Mouse (Mus musculus) adrenal gland, postnatal 36 days (tissue): ENCODE results near the gene Med26. TPM values are rescaled to one million over a fixed set of nuclear protein-coding genes. Genes with fewer than 3 reads are reported as not detected.

ENCODE experiments used
- DNase-seq, 2 experiments: peaks; one replicate each; pipeline ENCODE4 v3.0.0; 2021; ENCODE audit warnings: mixed read lengths in 1 of 2
- total RNA-seq, 2 experiments: library from RNA; stranded (reverse); gene quantifications; 2 replicates each; pipeline ENCODE4 v1.2.3; 2021

The Med26 gene
- total RNA-seq, 2 experiments from 2014 or later, result 9.7 to 11.3 TPM

- DNase-seq, result peak in 1 of 2 experiments; percentile 64
Observed at GRCm38 (mm10) chr8:72548644-72549313, 709 bp upstream of the Med26 start.

GRCm38 (mm10) chr8:72547122-72547801 is 808 bp downstream of the Med26 start:
- peak; percentile 10 to 28 for DNase-seq

GRCm38 (mm10) chr8:72539234-72539633 is 8.8 kb downstream of the Med26 start:
- DNase-seq, result no peak

GRCm38 (mm10) chr8:72534888-72535287 is 13.2 kb downstream of the Med26 start:
- DNase-seq, result no peak

- no peak for DNase-seq
Observed at GRCm38 (mm10) chr8:72532103-72532502, 16.0 kb downstream of the Med26 start.

- DNase-seq, result no peak
Observed at GRCm38 (mm10) chr8:72521888-72522287, 26.2 kb downstream of the Med26 start.

GRCm38 (mm10) chr8:72517421-72517988 is 30.6 kb downstream of the Med26 start:
- no peak for DNase-seq

- no peak for DNase-seq
Observed at GRCm38 (mm10) chr8:72513158-72513557, 34.9 kb downstream of the Med26 start.

GRCm38 (mm10) chr8:72512648-72513047 is 35.4 kb downstream of the Med26 start:
- DNase-seq, result no peak

- no peak for DNase-seq
Observed at GRCm38 (mm10) chr8:72507505-72507904, 40.6 kb downstream of the Med26 start.

- DNase-seq, result no peak
Observed at GRCm38 (mm10) chr8:72504637-72505314, 43.3 kb downstream of the Med26 start.

- DNase-seq, result no peak
Observed at GRCm38 (mm10) chr8:72504137-72504536, 43.9 kb downstream of the Med26 start.

GRCm38 (mm10) chr8:72500521-72500931 is 47.5 kb downstream of the Med26 start:
- DNase-seq, result no peak

GRCm38 (mm10) chr8:72499521-72500284 is 48.4 kb downstream of the Med26 start:
- DNase-seq, result no peak

- no peak for DNase-seq
Observed at GRCm38 (mm10) chr8:72498527-72498926, 49.5 kb downstream of the Med26 start.

GRCm38 (mm10) chr8:72497911-72498310 is 50.2 kb downstream of the Med26 start:
- DNase-seq, result no peak

- no peak for DNase-seq
Observed at GRCm38 (mm10) chr8:72496217-72496616, 51.9 kb downstream of the Med26 start.

GRCm38 (mm10) chr8:72495411-72496111 is 52.5 kb downstream of the Med26 start:
- DNase-seq, result peak in 1 of 2 experiments; percentile 31

- no peak for DNase-seq
Observed at GRCm38 (mm10) chr8:72493381-72493780, 54.7 kb downstream of the Med26 start.

- peak; percentile 100 for DNase-seq
Observed at GRCm38 (mm10) chr8:72492622-72493081, 55.4 kb downstream of the Med26 start.
